Mouse (Mus musculus) CH12.LX (cell line): ENCODE data around the gene Cox19. TPM values are rescaled to one million over a fixed set of nuclear protein-coding genes. Genes with fewer than 3 reads are reported as not detected.

Experiments used
- DNase-seq: peaks from one replicate; pipeline ENCODE4 v3.0.0-alpha.2; 2013; ENCODE audit errors: extremely low read depth
- H3K27ac ChIP-seq: 2 replicates; pipeline ENCODE4 v1.5.1; 2012; ENCODE audit warnings: low read depth, mild to moderate bottlenecking, control low read depth, moderate library complexity; ENCODE audit not compliant: insufficient read depth
- H3K27me3 ChIP-seq: replicated peaks from 2 replicates; pipeline ENCODE3; 2012; ENCODE audit warnings: inconsistent platforms
- H3K36me3 ChIP-seq, 2 experiments: replicated peaks in 1 of 2; 2 replicates each; pipeline versions ENCODE3 to v1.6.1; 2012; ENCODE audit warnings: inconsistent platforms in 1 of 2, low read length in 1 of 2, mild to moderate bottlenecking in 1 of 2, mixed read lengths in 1 of 2, moderate library complexity in 1 of 2; ENCODE audit not compliant: control insufficient read depth in 1 of 2, insufficient read depth in 1 of 2
- H3K4me1 ChIP-seq, 2 experiments: 2 replicates each; pipeline ENCODE4 v1.6.1; 2012; ENCODE audit warnings: inconsistent platforms in 1 of 2, moderate library complexity in 1 of 2; ENCODE audit not compliant: insufficient read depth in 2 of 2, control insufficient read depth in 1 of 2
- H3K4me2 ChIP-seq: 2 replicates; pipeline ENCODE4 v1.6.1; 2012; ENCODE audit warnings: low read depth, mild to moderate bottlenecking, control low read depth; ENCODE audit not compliant: poor library complexity, insufficient read depth, severe bottlenecking
- H3K4me3 ChIP-seq, 3 experiments: fragments of 150-350 bp in 1 of 3; sonication (generic) in 1 of 3; replicated peaks in 1 of 3; 2 replicates each; pipeline versions ENCODE3 to v1.5.1; 2011 to 2012; ENCODE audit warnings: low read depth in 2 of 3, low read length in 2 of 3, mild to moderate bottlenecking in 2 of 3, moderate library complexity in 2 of 3, control low read depth in 1 of 3, improper control_type of control experiment in 1 of 3, inconsistent platforms in 1 of 3, mixed read lengths in 1 of 3; ENCODE audit not compliant: poor library complexity in 1 of 3
- H3K79me2 ChIP-seq: replicated peaks from 2 replicates; pipeline ENCODE4 v1.6.1; 2012; ENCODE audit warnings: mild to moderate bottlenecking, moderate library complexity; ENCODE audit not compliant: control insufficient read depth, poor library complexity, insufficient read depth, severe bottlenecking; ENCODE audit errors: extremely low read depth
- H3K9ac ChIP-seq: 2 replicates; pipeline ENCODE4 v1.6.1; 2012; ENCODE audit warnings: low read depth, mild to moderate bottlenecking, control low read depth, moderate library complexity; ENCODE audit not compliant: insufficient read depth
- H3K9me3 ChIP-seq: replicated peaks from 2 replicates; pipeline ENCODE3; 2012; ENCODE audit warnings: low read length, inconsistent platforms, mixed read lengths
- BHLHE40 ChIP-seq: IDR thresholded peaks from 2 replicates; pipeline ENCODE4 v1.6.1; 2011; ENCODE audit warnings: mild to moderate bottlenecking, low read depth, low read length, improper control_type of control experiment
- CHD1 ChIP-seq: IDR thresholded peaks from 2 replicates; pipeline ENCODE4 v1.6.1; 2012; ENCODE audit warnings: low read depth, low read length, improper control_type of control experiment, inconsistent platforms
- CTCF ChIP-seq, 2 experiments: IDR thresholded peaks in 1 of 2; conservative IDR thresholded peaks in 1 of 2; 2 replicates each; pipeline ENCODE4 v1.5.1; 2011 to 2012; ENCODE audit warnings: low read depth in 2 of 2, low read length in 2 of 2, improper control_type of control experiment in 1 of 2, inconsistent platforms in 1 of 2, mild to moderate bottlenecking in 1 of 2, moderate library complexity in 1 of 2
- E2F4 ChIP-seq: IDR thresholded peaks from 2 replicates; pipeline ENCODE4 v1.6.1; 2011; ENCODE audit warnings: low read depth, low read length, improper control_type of control experiment; ENCODE audit not compliant: insufficient replicate concordance
- EP300 ChIP-seq: IDR thresholded peaks from 2 replicates; pipeline ENCODE4 v1.6.1; 2011; ENCODE audit warnings: low read length, improper control_type of control experiment
- ETS1 ChIP-seq: conservative IDR thresholded peaks from 2 replicates; pipeline ENCODE4 v1.6.1; 2012; ENCODE audit warnings: low read depth, mild to moderate bottlenecking, inconsistent platforms, low read length, improper control_type of control experiment, moderate library complexity
- GABPA ChIP-seq: IDR thresholded peaks from 2 replicates; pipeline ENCODE4 v1.6.1; 2012; ENCODE audit warnings: low read depth, low read length, improper control_type of control experiment, inconsistent platforms; ENCODE audit not compliant: insufficient replicate concordance
- HCFC1 ChIP-seq: IDR thresholded peaks from 2 replicates; pipeline ENCODE4 v1.6.1; 2012; ENCODE audit warnings: low read depth, mild to moderate bottlenecking, inconsistent platforms, low read length, improper control_type of control experiment
- JUN ChIP-seq: IDR thresholded peaks from 2 replicates; pipeline ENCODE4 v1.6.1; 2011; ENCODE audit warnings: low read depth, mild to moderate bottlenecking, low read length, improper control_type of control experiment, moderate library complexity; ENCODE audit not compliant: insufficient read depth
- MAFK ChIP-seq: IDR thresholded peaks from 2 replicates; pipeline ENCODE4 v1.6.1; 2011; ENCODE audit warnings: low read length, improper control_type of control experiment; ENCODE audit not compliant: insufficient replicate concordance
- POLR2A ChIP-seq: IDR thresholded peaks from 2 replicates; pipeline ENCODE4 v1.6.1; 2011; ENCODE audit warnings: low read depth, mild to moderate bottlenecking, improper control_type of control experiment, low read length
- RCOR1 ChIP-seq: conservative IDR thresholded peaks from 2 replicates; pipeline ENCODE4 v1.6.1; 2012; ENCODE audit warnings: low read depth, mild to moderate bottlenecking, inconsistent platforms, low read length, improper control_type of control experiment
- TBP ChIP-seq: conservative IDR thresholded peaks from 2 replicates; pipeline ENCODE4 v1.6.1; 2011; ENCODE audit warnings: low read depth, low read length, improper control_type of control experiment
- UBTF ChIP-seq: IDR thresholded peaks from 2 replicates; pipeline ENCODE4 v1.6.1; 2012; ENCODE audit warnings: low read depth, mild to moderate bottlenecking, inconsistent platforms, low read length, improper control_type of control experiment, moderate library complexity
- USF2 ChIP-seq: conservative IDR thresholded peaks from 2 replicates; pipeline ENCODE4 v1.6.1; 2011; ENCODE audit warnings: low read depth, low read length, improper control_type of control experiment
- ZC3H11A ChIP-seq: IDR thresholded peaks from 2 replicates; pipeline ENCODE4 v1.6.1; 2012; ENCODE audit warnings: low read depth, mild to moderate bottlenecking, inconsistent platforms, low read length, improper control_type of control experiment
- ZNF384 ChIP-seq: IDR thresholded peaks from 2 replicates; pipeline ENCODE4 v1.6.1; 2012; ENCODE audit warnings: low read depth, low read length, improper control_type of control experiment, inconsistent platforms
- dilution Hi-C: fragments of 300-500 bp; cut with MboI; formaldehyde crosslinking; loops from 2 replicates; pipeline ENCODE4 v1.14.3; 2020; ENCODE audit warnings: low sequenced_read_pairs; ENCODE audit not compliant: extremely low pct_unique_long_range_greater_than_20kb, extremely low pct_ligation_motif_present
- in situ Hi-C: fragments of 300-500 bp; cut with MboI; formaldehyde crosslinking; loops from 3 replicates; pipeline ENCODE4 v1.14.3; 2019; ENCODE audit warnings: low sequenced_read_pairs, low pct_ligation_motif_present, low pct_unique_long_range_greater_than_20kb, mixed read lengths
- polyA plus RNA-seq: library from polyadenylated mRNA; unstranded; fragments of >175 nt; gene quantifications from 2 replicates; pipeline ENCODE4 v1.2.1, GENCODE M21; 2012; ENCODE audit warnings: low read depth; ENCODE audit not compliant: insufficient read length
- total RNA-seq, 2 experiments: library from RNA; depleted of rRNA; stranded (reverse); fragments of 300-350 nt in 1 of 2; fragments of >200 nt in 1 of 2; gene quantifications; 2 replicates each; pipeline ENCODE4 v1.2.3; 2012 to 2014

Cox19 gene
- total and polyA plus RNA-seq, 3 experiments, result 30.1 to 70.1 (median 32.1) TPM

GRCm38 (mm10) chr5:139311822-139312221, 39.4 kb downstream of the Cox19 start:
- in situ Hi-C loops (no loop called here), dilution Hi-C loops (no loop called here)
- no peak overlapping the region for H3K27ac ChIP-seq
- no peak overlapping the region for H3K4me2 ChIP-seq
- DNase-seq, result no peak
- peaks cover 14% of the 10 kb centered on the region for H3K9me3 ChIP-seq
- no peaks in the 10 kb centered on the region for H3K27me3 ChIP-seq
- TF ChIP-seq RCOR1 (no peak), EP300 (no peak), HCFC1 (no peak), USF2 (no peak), POLR2A (no peak), ZC3H11A (no peak), GABPA (no peak), JUN (no peak), BHLHE40 (no peak), ZNF384 (no peak), TBP (no peak), UBTF (no peak), CHD1 (no peak), CTCF (conservative IDR thresholded peaks at IDR 0.05 in 1 of 2, IDR thresholded peaks at IDR 0.05 in 1 of 2; ENCODE audit: low read depth in 2 of 2, low read length in 2 of 2) (no peak), E2F4 (no peak)
- peaks cover 77% of the 10 kb centered on the region for H3K79me2 ChIP-seq
- no peak overlapping the region for H3K9ac ChIP-seq
- H3K4me3 ChIP-seq, result no peak overlapping the region
- peaks cover 33 to 65% of the 10 kb centered on the region in 2 experiments for H3K36me3 ChIP-seq
- H3K4me1 ChIP-seq, result peaks cover 25 to 63% of the 10 kb centered on the region in 2 experiments

GRCm38 (mm10) chr5:139310477-139310876, 40.7 kb downstream of the Cox19 start:
- no peak overlapping the region for H3K4me2 ChIP-seq
- peak; percentile 67 for TF ChIP-seq ETS1
- no peak for TF ChIP-seq MAFK
- TF ChIP-seq ZNF384, result peak; percentile 86
- no peak for TF ChIP-seq BHLHE40
- peaks cover 67% of the 10 kb centered on the region for H3K79me2 ChIP-seq
- dilution Hi-C loops, result no loop called here
- H3K9me3 ChIP-seq, result peaks cover 16% of the 10 kb centered on the region
- DNase-seq, result no peak
- H3K9ac ChIP-seq, result no peak overlapping the region
- no peaks in the 10 kb centered on the region for H3K27me3 ChIP-seq
- H3K4me3 ChIP-seq, result no peak overlapping the region
- in situ Hi-C loops, result no loop called here
- H3K27ac ChIP-seq, result peak overlapping the region; percentile 25
- H3K36me3 ChIP-seq, result peaks cover 38 to 62% of the 10 kb centered on the region in 2 experiments
- H3K4me1 ChIP-seq, result peaks cover 23 to 71% of the 10 kb centered on the region in 2 experiments
